Mouse (Mus musculus) mouse trophoblast stem cell (cell line): ENCODE results near the gene A030005K14Rik.

Source experiments
- in situ Hi-C, 2 experiments: fragments of 300-500 bp; cut with MseI, MboI; formaldehyde crosslinking; loops; 2 replicates in 1 of 2; 3 replicates in 1 of 2; pipeline ENCODE4 v1.15.1; 2025

A030005K14Rik gene

GRCm38 (mm10) chr1:83036892-83037667, 22.1 kb downstream of the A030005K14Rik start:
- in situ Hi-C loops, result no loop called here

GRCm38 (mm10) chr1:83034509-83034908, 24.7 kb downstream of the A030005K14Rik start:
- in situ Hi-C loops, result no loop called here

- in situ Hi-C loops, result no loop called here
Observed at GRCm38 (mm10) chr1:83032508-83032907, 26.7 kb downstream of the A030005K14Rik start.

DNA sequence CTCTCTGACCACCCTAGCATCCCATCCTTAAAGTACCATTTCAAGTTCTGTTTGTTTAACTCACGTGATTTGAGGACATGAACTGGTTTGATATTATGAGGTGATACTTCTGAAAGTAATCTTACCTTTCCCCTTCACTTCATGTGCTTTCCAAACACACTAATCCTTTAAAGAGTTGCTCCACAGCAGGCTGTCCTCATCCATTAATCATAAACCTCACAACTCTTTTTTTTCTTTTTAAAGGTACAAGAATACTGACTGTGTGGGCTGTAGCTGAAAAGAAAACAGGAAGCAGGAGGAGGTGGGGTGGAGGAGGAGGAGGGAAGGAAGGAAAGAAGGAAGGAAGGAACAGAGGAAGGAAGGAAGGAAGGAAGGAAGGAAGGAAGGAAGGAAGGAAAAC, 27.2 kb downstream of the A030005K14Rik start:
- in situ Hi-C loops, result no loop called here

DNA sequence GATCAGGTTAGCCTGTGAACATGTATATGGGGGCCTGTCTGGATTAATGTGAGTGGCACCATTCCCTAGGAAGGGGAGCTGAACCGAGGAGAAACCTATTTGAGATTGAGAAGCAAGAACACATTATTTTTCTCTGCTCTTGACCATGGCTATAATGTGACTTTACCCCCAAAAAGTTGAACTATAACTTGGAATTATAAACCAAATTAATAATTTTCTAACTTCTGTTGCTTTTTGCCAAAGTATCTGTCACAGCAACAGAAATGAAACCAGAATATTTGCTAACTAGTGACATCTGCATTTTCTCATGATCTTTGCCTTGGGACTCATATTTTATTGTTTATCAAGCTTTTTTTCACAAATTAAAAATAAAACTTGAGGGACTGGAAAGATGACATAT, 42.6 kb downstream of the A030005K14Rik start:
- in situ Hi-C loops, result no loop called here

GRCm38 (mm10) chr1:83015329-83015879, 43.8 kb downstream of the A030005K14Rik start:
- in situ Hi-C loops, result no loop called here

- in situ Hi-C loops, result no loop called here
Observed at GRCm38 (mm10) chr1:83014477-83014876, 44.7 kb downstream of the A030005K14Rik start.
